Mouse (Mus musculus) frontal cortex, postnatal 10 days (tissue): ENCODE data around the gene Adat3.

ENCODE experiments used
- DNase-seq, 2 experiments: peaks; one replicate each; pipeline ENCODE4 v3.0.0; 2022; ENCODE audit warnings: low spot score in 2 of 2, mixed read lengths in 1 of 2

Adat3 gene

DNA sequence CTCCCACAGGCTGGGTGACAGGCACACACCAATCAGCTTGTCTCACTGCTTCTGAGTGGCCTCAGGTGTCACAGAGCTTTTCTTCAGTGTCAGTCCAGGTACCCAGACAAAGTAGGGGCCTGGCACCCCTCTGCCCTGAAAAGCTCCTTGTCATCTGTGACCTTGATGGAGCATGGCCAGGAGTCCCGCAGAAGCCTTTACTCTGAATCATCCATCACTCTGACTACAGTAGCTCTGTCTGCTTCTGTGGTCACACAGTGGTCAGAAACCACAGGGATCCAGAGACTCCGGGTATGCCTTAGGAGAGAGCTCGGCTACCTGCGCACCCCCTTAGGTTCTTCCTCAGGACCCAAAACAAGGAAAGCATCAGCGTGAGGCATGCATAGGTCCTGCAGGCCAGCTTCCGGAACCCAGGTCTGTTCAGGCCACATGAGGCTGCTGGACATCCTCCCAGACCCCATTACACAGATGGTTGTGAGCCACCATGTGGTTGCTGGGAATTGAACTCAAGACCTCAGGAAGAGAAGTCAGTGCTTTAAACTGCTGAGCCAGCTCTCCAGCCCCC, 50.6 kb downstream of the Adat3 start:
- no peak for DNase-seq

DNA sequence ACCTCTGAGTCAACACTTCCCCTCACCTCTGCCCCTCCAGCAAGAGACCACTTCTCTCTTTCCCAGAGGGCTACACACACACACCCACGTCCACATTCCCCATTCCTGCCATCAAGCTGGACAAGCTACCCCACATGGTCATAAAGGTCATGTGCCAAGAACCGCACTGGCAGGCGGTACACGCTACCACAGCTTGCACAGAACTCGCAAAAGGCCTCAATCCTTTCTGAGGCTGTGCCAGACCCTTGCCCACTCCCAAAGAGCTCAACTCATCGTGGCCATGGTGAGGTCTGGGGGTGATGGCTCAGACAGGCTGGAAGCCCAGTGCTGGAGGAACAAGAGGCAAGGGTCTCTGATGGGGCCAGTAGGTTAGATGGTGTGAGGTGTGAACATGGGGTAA, 52.2 kb downstream of the Adat3 start:
- DNase-seq: no peak

DNA sequence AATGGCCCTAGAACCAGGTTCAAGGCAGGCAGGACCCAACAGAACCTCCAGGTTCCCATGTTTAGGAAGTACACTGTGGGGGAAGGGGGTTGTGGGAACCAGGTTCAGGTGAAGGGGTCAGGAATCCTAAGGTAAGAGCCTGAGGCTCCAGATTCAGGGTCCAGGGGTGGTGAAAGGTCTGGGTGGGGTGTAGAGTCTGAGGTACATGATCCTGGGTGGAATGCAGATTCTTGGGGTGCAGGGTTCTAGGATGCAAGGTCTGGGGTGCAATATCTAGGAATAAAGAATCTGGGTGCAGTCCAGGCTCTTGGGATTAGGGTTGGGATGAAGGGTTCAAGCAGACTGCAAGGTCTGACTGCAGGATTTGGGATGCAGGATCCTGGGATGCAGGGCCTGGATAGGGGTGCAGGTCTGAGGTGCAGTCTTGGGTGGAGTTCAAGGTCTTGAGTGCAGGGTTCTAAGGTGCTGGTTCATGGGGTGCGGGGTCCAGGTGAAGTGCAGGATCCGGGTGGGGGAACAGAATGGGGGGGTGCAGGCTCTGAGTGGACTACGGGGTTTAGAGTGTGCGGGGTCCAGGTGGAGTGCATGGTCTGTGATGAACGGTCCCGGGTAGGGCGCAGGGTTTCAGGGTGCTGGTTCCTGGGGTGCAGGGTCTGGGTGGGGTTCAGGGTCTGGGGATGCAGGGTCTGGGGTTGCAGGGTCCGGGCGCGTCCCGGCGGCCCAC, 52.9 kb downstream of the Adat3 start:
- no peak for DNase-seq

DNA sequence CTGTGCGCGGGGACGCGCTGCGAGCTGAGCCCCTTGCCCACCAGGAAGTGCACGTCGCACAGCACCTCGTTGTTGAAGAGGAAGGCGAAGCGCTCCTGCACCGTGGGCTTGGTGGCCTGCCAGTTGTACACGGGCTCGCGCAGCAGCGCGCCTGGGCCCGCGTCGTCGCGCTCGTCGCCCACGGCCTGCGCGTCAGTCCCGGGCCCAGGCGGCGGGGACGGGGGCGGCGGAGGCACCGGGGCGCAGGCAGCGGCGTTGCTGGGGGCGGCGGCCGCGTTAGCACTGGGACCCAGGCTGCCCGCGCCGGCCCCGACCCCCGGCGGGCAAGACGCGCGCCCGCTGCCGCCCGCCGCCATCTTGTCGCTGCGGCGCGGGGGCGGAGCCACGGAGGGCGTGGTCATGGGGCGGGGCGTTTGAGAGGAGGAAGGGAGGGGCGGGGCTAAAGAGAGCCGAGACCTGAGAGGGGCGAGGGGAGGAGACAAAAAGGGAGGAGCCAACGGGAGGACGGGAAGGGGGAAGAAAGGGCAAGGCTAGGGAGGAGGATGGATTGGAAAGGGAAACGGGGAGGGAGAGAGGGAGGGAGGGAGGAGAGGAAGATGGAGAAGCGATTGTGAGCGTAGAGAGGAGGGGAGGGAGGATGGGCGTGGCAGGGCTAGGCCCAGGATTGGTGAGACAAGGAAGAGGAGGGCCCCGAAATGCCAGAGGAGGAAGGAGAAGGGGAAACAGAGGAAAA, 53.6 kb downstream of the Adat3 start:
- peak; percentile 94 for DNase-seq

DNA sequence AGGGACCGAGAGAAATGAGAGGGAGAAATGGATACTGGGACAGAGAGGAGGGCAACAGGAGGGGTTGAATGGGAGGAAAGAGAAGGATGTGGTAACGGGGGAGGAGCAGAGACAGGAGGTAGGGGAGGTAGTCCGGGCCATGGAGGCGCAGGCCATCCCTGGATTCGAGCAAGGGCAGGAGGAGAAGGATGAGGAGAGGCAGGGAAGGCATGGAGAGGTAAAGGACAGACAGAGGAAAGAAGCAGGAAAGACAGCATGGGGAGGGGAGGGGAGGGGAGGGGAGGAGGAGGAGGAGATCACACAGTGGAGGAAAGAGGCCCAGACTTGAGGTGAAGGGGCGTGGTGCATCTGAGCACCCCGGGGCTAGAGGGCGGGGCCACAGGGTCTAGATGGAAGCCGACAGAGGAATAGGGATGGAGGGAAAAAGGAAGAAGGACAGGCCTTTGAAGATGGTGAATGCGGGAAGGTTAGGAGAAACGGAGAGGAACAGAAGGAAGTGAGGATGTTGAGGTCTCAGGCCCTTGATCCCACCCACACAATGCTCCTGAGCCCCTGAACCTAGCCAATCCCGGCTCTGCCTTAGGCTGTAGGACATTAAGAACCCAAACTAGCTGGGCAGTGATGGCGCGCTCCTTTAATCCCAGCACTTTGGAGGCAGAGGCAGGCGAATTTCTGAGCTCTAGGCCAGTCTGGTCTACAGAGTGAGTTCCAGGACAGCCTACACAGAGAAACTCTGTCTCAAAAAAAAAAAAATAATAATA, 54.4 kb downstream of the Adat3 start, which contains the start of gene Btbd2:
Gene Btbd2 (minus strand): TSS at position 209 of the 761 bp plus-strand sequence.
- no peak for DNase-seq
